ENCODE assay signal across 18 mouse cellular contexts in genomic region chr3:37977453-37977852, GRCm38 (mm10).
DNase-seq lines count a peak whose midpoint lies in the region; ATAC-seq and TF ChIP-seq lines count a peak whose summit lies in the region.
"Had no signal": no experiment of that assay in that cellular context is flagged by ENCODE, and none has a peak within 500 bp of the region (broad histone marks: within the 10 kb centered on the region; RNA-seq: fewer than 3 reads in every experiment).

No protein-coding gene starts in this region.

- peak; percentile 26 for DNase-seq in embryonic facial prominence, embryonic 11.5 days (ENCODE audit: low spot score)
- DNase-seq in embryonic facial prominence, embryonic 10.5 days (ENCODE audit: low spot score), result no peak
- no peak for DNase-seq in lung, embryonic 14.5 days
- DNase-seq in lung, postnatal 14 days, result no peak
- peak; percentile 9 for DNase-seq in 416B (ENCODE audit: low read depth)
- DNase-seq in induced T-regulatory cell, adult 2 months (ENCODE audit: low read depth), result peak; percentile 17
- no peak for DNase-seq in c-Kit-positive CD71-positive TER-119-positive erythroid progenitor cells, embryonic 14.5 days (ENCODE audit: low spot score)
- DNase-seq in kidney, postnatal 36 days, result no peak
- DNase-seq: cerebellum, adult 9-10 months; kidney, adult 18-20 months; right cerebral cortex, adult 18-20 months had no signal

- no peak overlapping the region for H3K27ac ChIP-seq in embryonic facial prominence, embryonic 11.5 days (replicated peaks; ENCODE audit: low read depth, low read length)
- no peak overlapping the region for H3K27ac ChIP-seq in embryonic facial prominence, embryonic 10.5 days (replicated peaks)
- no peak overlapping the region; the same call in 1 of the 2 replicates for H3K27ac ChIP-seq in lung, embryonic 14.5 days (ENCODE audit: low read depth)
- H3K27ac ChIP-seq: embryonic facial prominence, embryonic 12.5 days; forebrain, embryonic 12.5 days; heart, embryonic 10.5 days; hindbrain, embryonic 12.5 days; macrophage; midbrain, embryonic 15.5 days; neural tube, embryonic 15.5 days had no signal

- no peak for ATAC-seq in embryonic facial prominence, embryonic 11.5 days (replicated peaks; ENCODE audit: insufficient number of reproducible peaks, low FRiP score, low TSS enrichment, low read depth)
- ATAC-seq in lung, embryonic 14.5 days (ENCODE audit: insufficient read depth), result no peak
- ATAC-seq: midbrain, embryonic 15.5 days had no signal

- H3K27me3 ChIP-seq in embryonic facial prominence, embryonic 11.5 days (ENCODE audit: control insufficient read depth, insufficient read depth, low read length), result no peaks in the 10 kb centered on the region
- no peaks in the 10 kb centered on the region for H3K27me3 ChIP-seq in embryonic facial prominence, embryonic 10.5 days (replicated peaks; ENCODE audit: low read depth, poor library complexity, severe bottlenecking)
- no peaks in the 10 kb centered on the region for H3K27me3 ChIP-seq in lung, embryonic 14.5 days (ENCODE audit: insufficient read depth, low read length)
- H3K27me3 ChIP-seq: embryonic facial prominence, embryonic 12.5 days; hindbrain, embryonic 12.5 days; neural tube, embryonic 15.5 days had no signal

- no peak overlapping the region for H3K9ac ChIP-seq in embryonic facial prominence, embryonic 11.5 days (replicated peaks; ENCODE audit: low read length)
- H3K9ac ChIP-seq in lung, embryonic 14.5 days, result no peak overlapping the region
- H3K9ac ChIP-seq: embryonic facial prominence, embryonic 12.5 days; forebrain, embryonic 12.5 days; hindbrain, embryonic 12.5 days; neural tube, embryonic 15.5 days had no signal

- H3K4me2 ChIP-seq in embryonic facial prominence, embryonic 11.5 days (ENCODE audit: low read depth, low read length), result no peak overlapping the region
- no peak overlapping the region for H3K4me2 ChIP-seq in lung, embryonic 14.5 days

- TF ChIP-seq CTCF in lung, embryonic 14.5 days (IDR thresholded peaks at IDR 0.05; ENCODE audit: low read depth), result peak; percentile 31; the same call in 1 of the 2 replicates

- no peaks in the 10 kb centered on the region for H3K9me3 ChIP-seq in embryonic facial prominence, embryonic 11.5 days (replicated peaks; ENCODE audit: control insufficient read depth, low read length)
- no peaks in the 10 kb centered on the region for H3K9me3 ChIP-seq in embryonic facial prominence, embryonic 10.5 days
- H3K9me3 ChIP-seq in lung, embryonic 14.5 days (ENCODE audit: low read depth, low read length), result no peaks in the 10 kb centered on the region
- H3K9me3 ChIP-seq: embryonic facial prominence, embryonic 12.5 days; forebrain, embryonic 12.5 days; heart, embryonic 10.5 days; hindbrain, embryonic 12.5 days; midbrain, embryonic 15.5 days; neural tube, embryonic 15.5 days had no signal

- no peak overlapping the region for H3K4me3 ChIP-seq in embryonic facial prominence, embryonic 11.5 days (ENCODE audit: low read depth, low read length)
- no peak overlapping the region for H3K4me3 ChIP-seq in embryonic facial prominence, embryonic 10.5 days
- no peak overlapping the region for H3K4me3 ChIP-seq in lung, embryonic 14.5 days (ENCODE audit: low read depth, low read length)
- H3K4me3 ChIP-seq: heart, embryonic 10.5 days; hindbrain, embryonic 12.5 days had no signal

- H3K36me3 ChIP-seq in embryonic facial prominence, embryonic 11.5 days (replicated peaks; ENCODE audit: control insufficient read depth, insufficient read depth, low read depth, low read length), result no peaks in the 10 kb centered on the region
- H3K36me3 ChIP-seq in embryonic facial prominence, embryonic 10.5 days (replicated peaks), result no peaks in the 10 kb centered on the region
- no peaks in the 10 kb centered on the region for H3K36me3 ChIP-seq in lung, embryonic 14.5 days (ENCODE audit: insufficient read depth)
- H3K36me3 ChIP-seq: embryonic facial prominence, embryonic 12.5 days; forebrain, embryonic 12.5 days; heart, embryonic 10.5 days; hindbrain, embryonic 12.5 days; midbrain, embryonic 15.5 days; neural tube, embryonic 15.5 days had no signal

- H3K4me1 ChIP-seq in embryonic facial prominence, embryonic 11.5 days (ENCODE audit: control insufficient read depth, insufficient read depth, low read length), result no peaks in the 10 kb centered on the region; the same call in 1 of the 2 replicates
- peaks cover 46% of the 10 kb centered on the region for H3K4me1 ChIP-seq in embryonic facial prominence, embryonic 10.5 days
- peaks cover 21% of the 10 kb centered on the region for H3K4me1 ChIP-seq in lung, embryonic 14.5 days (ENCODE audit: insufficient read depth)

- 52% methylated on average over 3 of the region's 3 CpGs for WGBS in embryonic facial prominence, embryonic 11.5 days
- WGBS in embryonic facial prominence, embryonic 10.5 days, result 64% methylated on average over 3 of the region's 3 CpGs
- WGBS in lung, embryonic 14.5 days, result 62% methylated on average over 3 of the region's 3 CpGs

Comparison
In these comparisons a context has a peak if more than half of its experiments do, and no peak if none do; other contexts are left out.
1. DNase-seq: peak in embryonic facial prominence, embryonic 11.5 days (single experiment), 416B (single experiment) and induced T-regulatory cell, adult 2 months (single experiment); none in embryonic facial prominence, embryonic 10.5 days (single experiment), lung, embryonic 14.5 days (single experiment), lung, postnatal 14 days (single experiment), c-Kit-positive CD71-positive TER-119-positive erythroid progenitor cells, embryonic 14.5 days (single experiment) and kidney, postnatal 36 days (0 of 2).